Mouse (Mus musculus) liver, adult 2 months (tissue): Measurements from ENCODE around the gene Ddx39. TPM values are rescaled to one million over a fixed set of nuclear protein-coding genes. Genes with fewer than 3 reads are reported as not detected.

Experiments used
- DNase-seq: peaks from one replicate; pipeline ENCODE4 v3.0.0-alpha.2; 2011; ENCODE audit warnings: low read depth, low spot score; ENCODE audit errors: extremely low read depth
- H3K27ac ChIP-seq: fragments of 200-500 bp; replicated peaks from 2 replicates; pipeline ENCODE4 v1.5.1; 2012; ENCODE audit warnings: low read depth, mild to moderate bottlenecking, control low read depth, inconsistent platforms, low read length; ENCODE audit not compliant: insufficient read depth
- H3K27me3 ChIP-seq: fragments of 200-500 bp; 2 replicates; pipeline ENCODE4 v1.6.1; 2012; ENCODE audit warnings: mild to moderate bottlenecking, moderate library complexity, low read length, inconsistent platforms; ENCODE audit not compliant: control insufficient read depth, insufficient read depth
- H3K36me3 ChIP-seq: fragments of 200-500 bp; 2 replicates; pipeline ENCODE4 v1.6.1; 2012; ENCODE audit warnings: low read length, inconsistent platforms; ENCODE audit not compliant: control insufficient read depth, insufficient read depth
- H3K4me1 ChIP-seq: fragments of 200-500 bp; 2 replicates; pipeline ENCODE4 v1.6.1; 2011; ENCODE audit warnings: low read length; ENCODE audit not compliant: control insufficient read depth, insufficient read depth
- H3K4me3 ChIP-seq: fragments of 200-500 bp; 2 replicates; pipeline ENCODE4 v1.5.1; 2011; ENCODE audit warnings: low read depth, mild to moderate bottlenecking, control low read depth, low read length, moderate library complexity; ENCODE audit not compliant: insufficient read depth
- H3K79me2 ChIP-seq: fragments of 200-500 bp; 2 replicates; pipeline ENCODE4 v1.6.1; 2012; ENCODE audit warnings: inconsistent platforms, mild to moderate bottlenecking, low read length, moderate library complexity; ENCODE audit not compliant: control insufficient read depth, insufficient read depth
- H3K9ac ChIP-seq: fragments of 200-500 bp; 2 replicates; pipeline ENCODE4 v1.6.1; 2012; ENCODE audit warnings: low read depth, mild to moderate bottlenecking, control low read depth, inconsistent platforms, low read length
- CTCF ChIP-seq: fragments of 200-500 bp; IDR thresholded peaks from 2 replicates; pipeline ENCODE4 v1.5.1; 2011; ENCODE audit warnings: low read depth, low read length, control low read depth
- POLR2A ChIP-seq: fragments of 200-500 bp; IDR thresholded peaks from 2 replicates; pipeline ENCODE4 v1.6.1; 2011; ENCODE audit warnings: low read length, control low read depth; ENCODE audit not compliant: insufficient read depth; ENCODE audit errors: extremely low read depth
- WGBS: fragments of 180-500 bp; shearing (Covaris S2); methylation state at CpG from one replicate; pipeline ENCODE4 v1.1.7; 2018; 5-methylcytosine and 5-hydroxymethylcytosine counted together
- polyA plus RNA-seq: library from polyadenylated mRNA; depleted of rRNA; stranded (reverse); fragments of >200 nt; gene quantifications from 2 replicates; pipeline ENCODE4 v1.2.3, GENCODE M21; 2012
- total RNA-seq: library from RNA; depleted of rRNA; stranded (reverse); fragments of >200 nt; gene quantifications from 2 replicates; pipeline ENCODE4 v1.2.3, GENCODE M21; 2014

The Ddx39 gene
- total and polyA plus RNA-seq, 2 experiments, result 13.5 to 17.2 TPM

- 0 out of 2 replicates have a peak, but pooled peaks cover 3% of the 10 kb centered on the region for H3K4me1 ChIP-seq
- H3K36me3 ChIP-seq, result no peaks in the 10 kb centered on the region
- no peaks in the 10 kb centered on the region for H3K27me3 ChIP-seq
- H3K79me2 ChIP-seq, result peaks cover 5% of the 10 kb centered on the region; the same call in 1 of the 2 replicates
- no peak overlapping the region for H3K9ac ChIP-seq
- no peak overlapping the region for H3K27ac ChIP-seq
- TF ChIP-seq CTCF (no peak), POLR2A (no peak)
- DNase-seq, result no peak
- H3K4me3 ChIP-seq, result no peak overlapping the region
- 87% methylated on average over 4 of the region's 4 CpGs for WGBS
Measured at GRCm38 (mm10) chr8:83703426-83703825, 11.6 kb upstream of the Ddx39 start.

- Histone ChIP-seq H3K36me3 (no peaks in the 10 kb centered on the region), H3K79me2 (no peaks in the 10 kb centered on the region), H3K4me1 (no peaks in the 10 kb centered on the region), H3K4me3 (no peak overlapping the region), H3K27ac (no peak overlapping the region), H3K9ac (no peak overlapping the region), H3K27me3 (no peaks in the 10 kb centered on the region)
- DNase-seq, result no peak
- TF ChIP-seq CTCF, result no peak
- TF ChIP-seq POLR2A, result no peak
- 79% methylated on average over 5 of the region's 5 CpGs for WGBS
Measured at GRCm38 (mm10) chr8:83706411-83706810, 8.6 kb upstream of the Ddx39 start.

- H3K4me1 ChIP-seq, result no peaks in the 10 kb centered on the region
- H3K27me3 ChIP-seq, result no peaks in the 10 kb centered on the region
- WGBS, result 72% methylated on average over 8 of the region's 8 CpGs
- H3K36me3 ChIP-seq, result no peaks in the 10 kb centered on the region
- no peaks in the 10 kb centered on the region for H3K79me2 ChIP-seq
- no peak for TF ChIP-seq CTCF
- TF ChIP-seq POLR2A, result no peak
- DNase-seq, result no peak
- no peak overlapping the region for H3K4me3 ChIP-seq
- no peak overlapping the region for H3K9ac ChIP-seq
- H3K27ac ChIP-seq, result no peak overlapping the region
Measured at GRCm38 (mm10) chr8:83707554-83707953, 7.4 kb upstream of the Ddx39 start.

DNA sequence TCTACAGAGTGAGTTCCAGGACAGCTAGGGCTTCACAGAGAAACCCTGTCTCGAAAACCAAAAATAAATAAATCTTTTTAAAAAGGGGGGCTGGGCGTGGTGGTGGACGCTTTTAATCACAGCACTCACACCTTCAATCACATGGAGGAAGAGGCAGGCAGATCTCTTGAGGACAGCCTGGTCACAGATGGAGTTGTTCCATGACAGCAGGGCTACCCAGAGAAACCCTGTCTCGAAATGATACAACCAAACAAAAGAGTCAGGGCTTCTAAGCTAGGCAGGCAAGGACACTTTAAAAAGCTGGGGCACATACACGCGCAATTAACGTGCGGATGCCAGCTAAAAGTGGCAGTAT is 324 bp upstream of the Ddx39 start:
- no peak overlapping the region; the same call in 1 of the 2 replicates for H3K4me3 ChIP-seq
- TF ChIP-seq CTCF (no peak), POLR2A (no peak)
- peak overlapping the region; percentile 40 for H3K9ac ChIP-seq
- WGBS, result 14% methylated on average over 8 of the region's 8 CpGs
- H3K27ac ChIP-seq, result peak overlapping the region; percentile 38; the same call in 1 of the 2 replicates
- no peaks in the 10 kb centered on the region for H3K4me1 ChIP-seq
- H3K27me3 ChIP-seq, result no peaks in the 10 kb centered on the region
- H3K79me2 ChIP-seq, result peaks cover 18% of the 10 kb centered on the region; the same call in 1 of the 2 replicates
- no peak for DNase-seq
- no peaks in the 10 kb centered on the region for H3K36me3 ChIP-seq

- H3K4me1 ChIP-seq, result no peaks in the 10 kb centered on the region
- peak; percentile 24 for DNase-seq
- H3K79me2 ChIP-seq, result peaks cover 18% of the 10 kb centered on the region; the same call in 1 of the 2 replicates
- H3K27ac ChIP-seq, result peak overlapping the region; percentile 80
- H3K4me3 ChIP-seq, result peak overlapping the region; percentile 93
- TF ChIP-seq CTCF, result no peak
- TF ChIP-seq POLR2A, result no peak
- no peaks in the 10 kb centered on the region for H3K27me3 ChIP-seq
- H3K36me3 ChIP-seq, result peaks cover 10% of the 10 kb centered on the region; the same call in 1 of the 2 replicates
- peak overlapping the region; percentile 91 for H3K9ac ChIP-seq
- WGBS, result 1% methylated on average over 17 of the region's 17 CpGs
Measured at GRCm38 (mm10) chr8:83715771-83716170, 794 bp downstream of the Ddx39 start.

- Histone ChIP-seq H3K4me3 (no peak overlapping the region), H3K9ac (no peak overlapping the region), H3K27ac (no peak overlapping the region), H3K79me2 (peaks cover 18% of the 10 kb centered on the region; the same call in 1 of the 2 replicates), H3K4me1 (no peaks in the 10 kb centered on the region), H3K36me3 (peaks cover 11% of the 10 kb centered on the region; the same call in 1 of the 2 replicates), H3K27me3 (no peaks in the 10 kb centered on the region)
- 41% methylated on average over 2 of the region's 2 CpGs for WGBS
- TF ChIP-seq CTCF, result no peak
- no peak for TF ChIP-seq POLR2A
- DNase-seq, result no peak
Measured at GRCm38 (mm10) chr8:83716563-83716962, 1.6 kb downstream of the Ddx39 start.
